Comparison of ENCODE assay signal across 31 mouse cellular contexts in the genomic region with DNA sequence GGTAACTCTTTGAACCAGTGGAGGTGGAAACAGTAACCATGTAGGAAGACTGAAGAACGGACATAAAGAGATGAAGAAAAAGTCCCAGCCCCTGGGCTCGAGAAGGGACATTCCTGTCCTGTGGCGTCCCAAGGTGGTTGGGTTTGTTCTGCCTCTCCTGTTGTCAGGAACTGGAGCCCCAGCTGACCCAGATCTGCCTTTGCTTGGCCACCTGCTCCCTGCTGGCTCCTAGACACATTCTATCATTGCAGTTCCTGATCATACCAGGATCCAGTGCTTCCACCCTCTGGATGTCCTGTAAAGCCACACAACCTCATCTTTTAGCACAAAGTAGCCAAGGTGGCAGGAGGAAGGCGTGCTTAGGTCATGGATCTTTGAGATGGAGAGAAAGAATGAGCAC. TPM values are rescaled to one million over a fixed set of nuclear protein-coding genes. Genes with fewer than 3 reads are reported as not detected.
DNase-seq lines count a peak whose midpoint lies in the region; ATAC-seq and TF ChIP-seq lines count a peak whose summit lies in the region.
"Had no signal": no experiment of that assay in that cellular context is flagged by ENCODE, and none has a peak within 500 bp of the region (broad histone marks: within the 10 kb centered on the region; RNA-seq: fewer than 3 reads in every experiment).

No protein-coding gene starts in this region.

- H3K27ac ChIP-seq in left cerebral cortex, adult 2 months, result peak overlapping the region; percentile 92
- no peak overlapping the region for H3K27ac ChIP-seq in lung, postnatal 0 days (ENCODE audit: low read length)
- H3K27ac ChIP-seq: forebrain, embryonic 13.5 days; gastrocnemius, adult 2 months; hindbrain, embryonic 12.5 days; hindbrain, postnatal 0 days; intestine, embryonic 15.5 days; kidney, postnatal 0 days; limb, embryonic 13.5 days; lung, embryonic 15.5 days; macrophage; midbrain, embryonic 13.5 days; neural tube, embryonic 13.5 days; stomach, embryonic 15.5 days had no signal

- no peak overlapping the region for H3K4me3 ChIP-seq in left cerebral cortex, adult 2 months
- H3K4me3 ChIP-seq in lung, postnatal 0 days (ENCODE audit: low read depth, low read length), result no peak overlapping the region
- H3K4me3 ChIP-seq: forebrain, embryonic 13.5 days; gastrocnemius, adult 2 months; hindbrain, embryonic 12.5 days; intestine, embryonic 15.5 days; limb, embryonic 13.5 days; lung, embryonic 15.5 days; midbrain, embryonic 13.5 days; neural tube, embryonic 13.5 days; stomach, embryonic 15.5 days had no signal

- H3K27me3 ChIP-seq in lung, postnatal 0 days (replicated peaks; ENCODE audit: insufficient read depth, low read length), result no peaks in the 10 kb centered on the region
- H3K27me3 ChIP-seq: hindbrain, embryonic 12.5 days; intestine, embryonic 15.5 days; lung, embryonic 15.5 days; midbrain, embryonic 13.5 days had no signal

- ATAC-seq in lung, postnatal 0 days, result no peak
- ATAC-seq: CD4-positive, CD25-positive, alpha-beta regulatory T cell, adult 4 months; forebrain, embryonic 13.5 days; hindbrain, postnatal 0 days; intestine, embryonic 15.5 days; midbrain, embryonic 13.5 days had no signal

- no peaks in the 10 kb centered on the region for H3K4me1 ChIP-seq in lung, postnatal 0 days (ENCODE audit: insufficient read depth, low read depth, low read length)
- H3K4me1 ChIP-seq: forebrain, embryonic 13.5 days; intestine, embryonic 15.5 days; limb, embryonic 13.5 days; lung, embryonic 15.5 days; stomach, embryonic 15.5 days had no signal

- no peaks in the 10 kb centered on the region for H3K36me3 ChIP-seq in lung, postnatal 0 days (ENCODE audit: insufficient read depth, low read length)
- H3K36me3 ChIP-seq: hindbrain, embryonic 12.5 days; intestine, embryonic 15.5 days; limb, embryonic 13.5 days; lung, embryonic 15.5 days; midbrain, embryonic 13.5 days; neural tube, embryonic 13.5 days; stomach, embryonic 15.5 days had no signal

- TF ChIP-seq CTCF in left cerebral cortex, adult 2 months (IDR thresholded peaks at IDR 0.05), result no peak
- no peak for TF ChIP-seq CTCF in lung, postnatal 0 days (IDR thresholded peaks at IDR 0.05)

- intact Hi-C loops in left cerebral cortex, adult 2 months (cut with DNase I), result no loop called here
- intact Hi-C loops in left cerebral cortex, postnatal 10 days (cut with DNase I), result no loop called here

- TF ChIP-seq EP300 in lung, postnatal 0 days (IDR thresholded peaks at IDR 0.05), result no peak

- H3K4me2 ChIP-seq in lung, postnatal 0 days (replicated peaks; ENCODE audit: low read depth, low read length), result no peak overlapping the region
- H3K4me2 ChIP-seq: forebrain, embryonic 13.5 days; heart, embryonic 11.5 days; hindbrain, embryonic 12.5 days; intestine, embryonic 15.5 days; limb, embryonic 13.5 days; liver, embryonic 11.5 days; lung, embryonic 15.5 days; midbrain, embryonic 13.5 days; neural tube, embryonic 13.5 days; stomach, embryonic 15.5 days had no signal

- WGBS in lung, postnatal 0 days, result 51% methylated on average over 4 of the region's 4 CpGs

- H3K9ac ChIP-seq in lung, postnatal 0 days (replicated peaks; ENCODE audit: low read depth), result no peak overlapping the region
- H3K9ac ChIP-seq: forebrain, embryonic 13.5 days; intestine, embryonic 15.5 days; limb, embryonic 13.5 days; lung, embryonic 15.5 days; midbrain, embryonic 13.5 days; stomach, embryonic 15.5 days had no signal

- DNase-seq in left cerebral cortex, adult 2 months (ENCODE audit: extremely low spot score in 1 of 2, low spot score in 2 of 2), result no peak
- no peak for DNase-seq in left cerebral cortex, postnatal 10 days (ENCODE audit: extremely low spot score in 1 of 2, low spot score in 2 of 2)
- peak; percentile 69 for DNase-seq in cerebellum, adult 8-10 months
- DNase-seq in cerebellum, postnatal 36 days, result peak; percentile 70 to 73
- no peak for DNase-seq in kidney, adult 8-10 months
- DNase-seq in kidney, postnatal 4 days, result no peak
- DNase-seq in lung, postnatal 0 days (ENCODE audit: low spot score), result no peak
- DNase-seq: adrenal gland, postnatal 14 days; gastrocnemius, adult 2 months; gastrocnemius, postnatal 36 days; heart, adult 18-20 months; heart, postnatal 36 days; kidney, adult 2 months; thymus, postnatal 14 days had no signal

- no peaks in the 10 kb centered on the region for H3K9me3 ChIP-seq in lung, postnatal 0 days (ENCODE audit: low read length)
- H3K9me3 ChIP-seq: forebrain, embryonic 13.5 days; hindbrain, embryonic 12.5 days; intestine, embryonic 15.5 days; limb, embryonic 13.5 days; lung, embryonic 15.5 days; midbrain, embryonic 13.5 days; neural tube, embryonic 13.5 days; stomach, embryonic 15.5 days had no signal

RNA-seq across cellular contexts. Expression of a gene that starts 14.6 kb away (rescaled TPM):
- total RNA-seq in left cerebral cortex, adult 2 months (2021), result 10 to 100 TPM; 69.2 to 71.8 TPM
- 10 to 100 TPM; 33.0 to 34.9 TPM for total RNA-seq in left cerebral cortex, postnatal 10 days (2021)
- 0.24 and 0.68 TPM in 2 replicates for polyA plus RNA-seq in lung, postnatal 0 days (2015; fragmentation: Nextera tagmentation; extraction: Ambion mirVana)
- total RNA-seq: heart, adult 18-20 months; heart, postnatal 36 days had no signal
- polyA plus RNA-seq: embryonic facial prominence, embryonic 11.5 days; hindbrain, embryonic 12.5 days; liver, embryonic 11.5 days; liver, embryonic 16.5 days; stomach, embryonic 15.5 days had no signal

RNA-seq across cellular contexts. Expression of a gene that starts 22.2 kb away (rescaled TPM):
- total RNA-seq in left cerebral cortex, adult 2 months (2021), result 100 to 1,000 TPM; 221 to 226 TPM
- total RNA-seq in left cerebral cortex, postnatal 10 days (2021), result 100 to 1,000 TPM; 174 to 187 TPM
- polyA plus RNA-seq in lung, postnatal 0 days (2015; fragmentation: Nextera tagmentation; extraction: Ambion mirVana), result 23.4 and 33.7 TPM in 2 replicates
- total RNA-seq: megakaryocyte-erythroid progenitor cell, adult 5-6 weeks had no signal
- polyA plus RNA-seq: macrophage had no signal

RNA-seq across cellular contexts. Expression of a gene that starts 25.7 kb away (rescaled TPM):
- 10 to 100 TPM; 15.1 to 17.7 TPM for total RNA-seq in left cerebral cortex, adult 2 months (2021)
- 10 to 100 TPM; 10.1 to 10.6 TPM for total RNA-seq in left cerebral cortex, postnatal 10 days (2021)
- 1.4 and 1.5 TPM in 2 replicates for polyA plus RNA-seq in lung, postnatal 0 days (2015; fragmentation: Nextera tagmentation; extraction: Ambion mirVana)
- total RNA-seq: megakaryocyte-erythroid progenitor cell, adult 5-6 weeks had no signal

Comparison
In these comparisons a context has a peak if more than half of its experiments do, and no peak if none do; other contexts are left out.
1. DNase-seq: peak in cerebellum, adult 8-10 months (single experiment) and cerebellum, postnatal 36 days (2 of 2); none in left cerebral cortex, adult 2 months (0 of 2), left cerebral cortex, postnatal 10 days (0 of 2), kidney, adult 8-10 months (0 of 2), kidney, postnatal 4 days (0 of 2) and lung, postnatal 0 days (single experiment).